Mouse (Mus musculus) testis, adult 2 months (tissue): ENCODE results near the gene Cmtm8. TPM values are rescaled to one million over a fixed set of nuclear protein-coding genes. Genes with fewer than 3 reads are reported as not detected.

ENCODE experiments used
- H3K27ac ChIP-seq: fragments of 200-500 bp; 2 replicates; pipeline ENCODE4 v1.5.1; 2012; ENCODE audit warnings: low read depth, low read length; ENCODE audit not compliant: control insufficient read depth, insufficient read depth
- H3K27me3 ChIP-seq: fragments of 200-500 bp; 2 replicates; pipeline ENCODE4 v1.6.1; 2012; ENCODE audit warnings: mild to moderate bottlenecking, low read length, moderate library complexity; ENCODE audit not compliant: control insufficient read depth, insufficient read depth
- H3K36me3 ChIP-seq: fragments of 200-500 bp; 2 replicates; pipeline ENCODE4 v1.6.1; 2012; ENCODE audit warnings: mild to moderate bottlenecking, low read length; ENCODE audit not compliant: control insufficient read depth, insufficient read depth
- H3K4me1 ChIP-seq: fragments of 200-500 bp; 2 replicates; pipeline ENCODE4 v1.6.1; 2012; ENCODE audit warnings: low read length; ENCODE audit not compliant: control insufficient read depth, insufficient read depth
- H3K4me3 ChIP-seq: fragments of 200-500 bp; 2 replicates; pipeline ENCODE4 v1.5.1; 2012; ENCODE audit warnings: low read depth, mild to moderate bottlenecking, low read length, moderate library complexity, mixed read lengths; ENCODE audit not compliant: control insufficient read depth
- CTCF ChIP-seq: fragments of 200-500 bp; IDR thresholded peaks from 2 replicates; pipeline ENCODE4 v1.5.1; 2012; ENCODE audit warnings: low read depth, mild to moderate bottlenecking, inconsistent platforms, low read length, moderate library complexity; ENCODE audit not compliant: control insufficient read depth, insufficient read depth, insufficient replicate concordance
- POLR2A ChIP-seq: fragments of 200-500 bp; IDR thresholded peaks from 2 replicates; pipeline ENCODE4 v1.6.1; 2012; ENCODE audit warnings: low read depth, mild to moderate bottlenecking, inconsistent platforms, low read length, moderate library complexity; ENCODE audit not compliant: control insufficient read depth
- polyA plus RNA-seq: library from polyadenylated mRNA; depleted of rRNA; stranded (reverse); fragments of >200 nt; gene quantifications from 2 replicates; pipeline ENCODE4 v1.2.3, GENCODE M21; 2012

Cmtm8 gene
- polyA plus RNA-seq, 1 experiment, result 1.7 TPM

GRCm38 (mm10) chr9:114798845-114799244 is 45.1 kb downstream of the Cmtm8 start:
- Histone ChIP-seq H3K4me1 (no peaks in the 10 kb centered on the region), H3K27me3 (no peaks in the 10 kb centered on the region), H3K27ac (no peak overlapping the region), H3K4me3 (no peak overlapping the region), H3K36me3 (no peaks in the 10 kb centered on the region)
- TF ChIP-seq CTCF, result no peak
- no peak for TF ChIP-seq POLR2A

DNA sequence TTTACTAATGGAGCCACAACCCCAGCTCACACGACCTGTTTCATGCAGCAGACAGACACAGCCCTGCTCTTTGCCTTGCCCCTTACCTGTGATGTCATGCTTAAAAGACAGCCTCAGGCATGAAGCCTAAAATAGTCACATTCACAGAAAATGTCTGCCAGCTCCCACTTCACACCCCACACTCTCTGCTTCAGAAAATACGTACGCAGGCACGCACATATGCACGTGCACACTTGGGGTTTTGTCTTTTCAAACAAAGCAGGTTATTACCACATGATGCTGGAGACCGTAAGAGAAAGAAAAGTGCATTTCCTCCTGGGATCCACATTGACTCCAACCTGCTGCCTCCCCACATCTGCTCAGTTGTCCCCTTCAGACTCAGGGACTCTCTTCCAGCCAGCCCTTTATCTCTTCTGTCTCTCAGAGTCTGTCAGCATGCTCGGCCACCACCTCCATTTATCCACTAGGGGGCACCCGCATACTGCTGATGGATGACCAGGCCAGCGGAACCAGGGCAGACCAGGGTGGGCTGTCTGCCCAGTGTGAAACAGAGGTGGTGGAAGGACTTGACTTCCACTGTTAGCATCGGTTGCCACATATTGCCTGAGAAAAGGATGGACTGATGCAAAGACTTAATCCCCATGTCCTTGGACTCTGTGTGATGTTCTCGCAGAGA is 46.5 kb downstream of the Cmtm8 start:
- no peak for TF ChIP-seq POLR2A
- TF ChIP-seq CTCF, result peak; percentile 82
- H3K4me1 ChIP-seq, result no peaks in the 10 kb centered on the region
- no peak overlapping the region for H3K4me3 ChIP-seq
- no peaks in the 10 kb centered on the region for H3K27me3 ChIP-seq
- no peak overlapping the region for H3K27ac ChIP-seq
- no peaks in the 10 kb centered on the region for H3K36me3 ChIP-seq

GRCm38 (mm10) chr9:114796473-114797050 is 47.4 kb downstream of the Cmtm8 start:
- Histone ChIP-seq H3K4me1 (no peaks in the 10 kb centered on the region), H3K27ac (no peak overlapping the region)
- no peak for TF ChIP-seq CTCF
- no peak for TF ChIP-seq POLR2A

DNA sequence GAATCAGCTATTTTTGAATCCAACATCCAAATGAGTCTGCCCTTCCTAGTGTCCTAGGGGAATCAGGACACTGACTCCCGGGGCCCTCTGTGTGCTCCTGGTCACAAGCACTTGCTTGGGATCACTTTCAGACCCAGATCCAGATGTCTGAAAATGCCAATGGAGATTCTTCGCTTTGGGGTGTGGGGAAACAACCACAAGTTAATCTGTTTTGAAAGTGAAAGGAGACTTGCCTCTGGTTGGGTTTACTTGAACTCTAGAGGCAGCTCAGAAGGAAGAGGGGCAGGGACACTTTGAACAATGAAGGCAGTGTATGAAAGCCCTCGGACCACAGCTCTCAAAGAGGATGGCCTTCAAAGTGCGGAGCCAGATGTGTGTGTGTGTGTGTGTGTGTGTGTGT is 49.5 kb downstream of the Cmtm8 start:
- Histone ChIP-seq H3K27me3 (no peaks in the 10 kb centered on the region), H3K36me3 (no peaks in the 10 kb centered on the region), H3K4me1 (no peaks in the 10 kb centered on the region), H3K27ac (no peak overlapping the region), H3K4me3 (no peak overlapping the region)
- TF ChIP-seq POLR2A (no peak), CTCF (no peak)

More at GRCm38 (mm10) chr9:114796473-114797050, 47.4 kb downstream of the Cmtm8 start:
- H3K4me3 ChIP-seq, result no peak overlapping the region
- no peaks in the 10 kb centered on the region for H3K36me3 ChIP-seq
- no peaks in the 10 kb centered on the region for H3K27me3 ChIP-seq

GRCm38 (mm10) chr9:114793764-114794295 is 50.1 kb downstream of the Cmtm8 start:
- Histone ChIP-seq H3K27me3 (no peaks in the 10 kb centered on the region), H3K4me1 (no peaks in the 10 kb centered on the region), H3K27ac (no peak overlapping the region), H3K4me3 (no peak overlapping the region), H3K36me3 (no peaks in the 10 kb centered on the region)
- TF ChIP-seq CTCF (no peak), POLR2A (no peak)

DNA sequence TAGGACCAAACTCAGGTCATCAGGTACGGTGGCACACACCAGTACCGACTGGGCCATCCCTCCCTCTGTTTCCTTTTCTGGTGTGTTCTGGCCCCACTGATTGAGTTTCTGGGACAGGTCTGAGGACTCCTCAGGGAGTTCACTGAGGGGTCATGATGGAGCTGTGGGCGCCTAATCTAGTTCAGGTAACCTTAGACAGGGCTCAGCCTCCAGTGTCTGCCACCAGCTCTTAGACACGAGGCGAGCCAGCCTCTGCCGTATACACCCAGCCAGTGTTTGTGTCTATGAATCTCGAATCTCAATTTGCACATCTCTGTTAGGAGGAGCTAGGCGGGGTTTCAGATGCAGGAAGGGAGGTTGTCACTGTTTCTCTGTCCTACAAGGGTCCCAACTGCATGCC is 54.0 kb downstream of the Cmtm8 start:
- Histone ChIP-seq H3K27me3 (no peaks in the 10 kb centered on the region), H3K27ac (no peak overlapping the region), H3K36me3 (no peaks in the 10 kb centered on the region), H3K4me3 (no peak overlapping the region), H3K4me1 (0 out of 2 replicates have a peak, but pooled peaks cover 2% of the 10 kb centered on the region)
- TF ChIP-seq POLR2A (no peak), CTCF (no peak)

DNA sequence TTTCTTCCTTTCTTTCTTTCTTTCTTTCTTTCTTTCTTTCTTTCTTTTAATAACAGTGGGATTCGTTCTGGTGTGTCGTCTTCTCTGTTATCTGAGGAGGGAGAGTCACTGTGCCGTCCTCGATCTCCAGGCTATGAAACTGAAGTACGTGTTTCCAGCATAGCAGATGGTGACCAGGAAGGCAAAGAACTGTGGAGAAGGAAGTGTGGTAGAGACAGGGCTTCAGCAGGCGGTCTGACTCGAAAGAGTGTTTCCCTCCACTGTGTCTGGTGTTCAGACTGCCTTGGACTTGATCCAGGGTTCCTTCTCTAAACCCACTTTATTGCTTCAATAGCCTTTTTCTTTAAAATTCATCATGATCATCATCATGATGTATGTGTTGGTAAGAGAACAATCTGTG is 54.4 kb downstream of the Cmtm8 start:
- Histone ChIP-seq H3K27me3 (no peaks in the 10 kb centered on the region), H3K4me3 (no peak overlapping the region), H3K27ac (no peak overlapping the region), H3K4me1 (0 out of 2 replicates have a peak, but pooled peaks cover 2% of the 10 kb centered on the region), H3K36me3 (no peaks in the 10 kb centered on the region)
- TF ChIP-seq POLR2A, result no peak
- no peak for TF ChIP-seq CTCF
